Mouse (Mus musculus) limb, embryonic 15.5 days (tissue): ENCODE measurements around the gene Qrich2. TPM values are rescaled to one million over a fixed set of nuclear protein-coding genes. Genes with fewer than 3 reads are reported as not detected.
A peak's percentile ranks its signal among the peaks of the same experiment; 100 is the strongest.
"Not testable (repeated sequence)": the region's sequence is repeated elsewhere in the genome, so short reads cannot be mapped to it uniquely, and the experiment has no call there.

Experiments used
- ATAC-seq: fragments of 200-750 bp; cut with Nextera tagmentation; 2 replicates; pipeline ENCODE4 v1.8.0; 2017; ENCODE audit warnings: low read depth, moderate TSS enrichment; ENCODE audit not compliant: insufficient number of reproducible peaks, low FRiP score, low TSS enrichment
- H3K27ac ChIP-seq: fragments of 300-500 bp; sonication (generic); 2 replicates; pipeline ENCODE4 v1.5.1; 2015; ENCODE audit warnings: moderate library complexity, mild to moderate bottlenecking, inconsistent platforms
- H3K27me3 ChIP-seq: fragments of 300-500 bp; sonication (generic); 2 replicates; pipeline ENCODE4 v1.6.1; 2015; ENCODE audit warnings: inconsistent platforms
- H3K36me3 ChIP-seq: fragments of 300-500 bp; sonication (generic); 2 replicates; pipeline ENCODE4 v1.6.1; 2015; ENCODE audit warnings: inconsistent platforms
- H3K4me1 ChIP-seq: fragments of 300-500 bp; sonication (generic); 2 replicates; pipeline ENCODE4 v1.6.1; 2015; ENCODE audit warnings: inconsistent platforms
- H3K4me2 ChIP-seq: fragments of 300-500 bp; sonication (generic); 2 replicates; pipeline ENCODE4 v1.6.1; 2015; ENCODE audit warnings: mild to moderate bottlenecking, inconsistent platforms
- H3K4me3 ChIP-seq: fragments of 300-500 bp; sonication (generic); 2 replicates; pipeline ENCODE4 v1.5.1; 2015; ENCODE audit warnings: mild to moderate bottlenecking, inconsistent platforms
- H3K9ac ChIP-seq: fragments of 300-500 bp; sonication (generic); 2 replicates; pipeline ENCODE4 v1.6.1; 2015; ENCODE audit warnings: inconsistent platforms
- H3K9me3 ChIP-seq: fragments of 300-500 bp; sonication (generic); 2 replicates; pipeline ENCODE4 v1.6.1; 2016; ENCODE audit warnings: inconsistent platforms
- WGBS: fragments of 180-500 bp; shearing (Covaris S2); methylation state at CpG from one replicate; pipeline ENCODE4 v1.1.7; 2015; 5-methylcytosine and 5-hydroxymethylcytosine counted together
- polyA plus RNA-seq: library from polyadenylated mRNA; unstranded; fragments of >200 nt; fragmentation: Nextera tagmentation; extraction: Ambion mirVana; gene quantifications from 2 replicates; pipeline ENCODE4 v1.2.1, GENCODE M21; 2015

Gene Qrich2
- polyA plus RNA-seq, 1 experiment from 2014 or later, result 0.15 TPM

DNA sequence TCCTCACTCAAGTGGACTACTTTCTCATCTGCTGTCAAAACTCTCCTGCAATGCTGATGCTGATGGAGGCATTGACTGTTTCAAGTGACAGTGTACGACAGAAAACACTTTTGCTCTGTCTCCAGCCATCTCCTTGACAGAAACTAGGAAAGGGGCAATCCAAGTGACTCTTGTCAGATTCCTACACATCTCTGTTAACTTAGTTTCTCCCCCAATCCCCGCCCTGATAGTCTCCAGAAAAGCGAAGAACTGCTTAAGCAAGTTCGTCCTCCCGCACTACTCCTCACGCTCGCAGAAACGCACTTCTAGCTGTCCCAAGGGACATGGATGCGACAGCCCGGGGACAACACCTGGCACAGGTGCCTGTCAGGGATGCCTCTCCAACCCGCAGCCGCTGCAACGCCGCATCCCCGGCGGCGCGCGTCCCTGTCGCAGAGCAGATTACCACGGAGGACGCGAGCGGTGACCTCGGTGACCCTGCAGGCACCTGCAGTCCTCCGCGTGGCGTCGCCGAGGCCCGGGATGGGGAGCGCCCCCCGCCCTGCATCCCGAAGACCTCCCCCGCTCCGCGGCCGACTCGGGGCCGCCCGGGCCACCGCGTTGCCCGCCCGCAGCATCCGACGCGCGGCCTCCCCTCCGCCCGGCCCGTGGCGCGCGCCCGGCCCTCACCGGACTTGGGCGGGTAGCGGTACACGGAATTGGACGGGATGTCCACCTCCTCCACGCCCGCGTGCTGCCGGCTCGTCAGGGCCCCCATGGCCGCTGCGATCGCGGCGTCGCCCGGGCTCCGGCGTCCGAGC, 53.8 kb downstream of the Qrich2 start:
- H3K4me2 ChIP-seq, result peak overlapping the region; percentile 97
- H3K9ac ChIP-seq, result peak overlapping the region; percentile 76
- peak overlapping the region; percentile 74 for H3K4me3 ChIP-seq
- peak overlapping the region; percentile 50 for H3K27ac ChIP-seq
- H3K4me1 ChIP-seq, result peaks cover 26% of the 10 kb centered on the region
- no peaks in the 10 kb centered on the region for H3K9me3 ChIP-seq
- WGBS, result under 1% methylated on average over 76 of the region's 76 CpGs
- ATAC-seq, result no peak
- no peaks in the 10 kb centered on the region for H3K36me3 ChIP-seq
- H3K27me3 ChIP-seq, result no peaks in the 10 kb centered on the region

DNA sequence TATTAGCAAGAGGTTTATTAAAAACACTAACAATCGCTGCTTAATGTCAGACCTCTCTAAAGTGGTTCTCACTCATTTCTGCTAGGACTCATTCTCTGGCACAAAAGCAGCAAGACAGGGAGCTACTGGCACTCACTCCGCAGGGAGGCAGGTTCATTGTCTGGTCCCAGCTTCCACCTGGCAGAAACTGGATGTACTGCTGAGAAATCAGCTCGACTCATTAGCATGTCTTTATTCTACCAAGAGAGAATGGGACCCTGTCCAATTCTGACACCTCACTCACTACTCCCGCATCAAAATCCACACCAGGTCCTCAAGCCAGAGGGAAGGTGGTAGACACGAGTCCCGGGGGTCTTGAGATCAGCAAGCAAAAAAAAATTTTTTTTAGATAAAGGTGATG, 54.5 kb downstream of the Qrich2 start:
- Histone ChIP-seq H3K27ac (no peak overlapping the region), H3K4me1 (peaks cover 24% of the 10 kb centered on the region), H3K27me3 (no peaks in the 10 kb centered on the region), H3K9me3 (no peaks in the 10 kb centered on the region), H3K4me3 (peak overlapping the region; percentile 74), H3K9ac (no peak overlapping the region), H3K4me2 (peak overlapping the region; percentile 97), H3K36me3 (no peaks in the 10 kb centered on the region)
- ATAC-seq, result no peak
- 24% methylated on average over 6 of the region's 6 CpGs for WGBS

DNA sequence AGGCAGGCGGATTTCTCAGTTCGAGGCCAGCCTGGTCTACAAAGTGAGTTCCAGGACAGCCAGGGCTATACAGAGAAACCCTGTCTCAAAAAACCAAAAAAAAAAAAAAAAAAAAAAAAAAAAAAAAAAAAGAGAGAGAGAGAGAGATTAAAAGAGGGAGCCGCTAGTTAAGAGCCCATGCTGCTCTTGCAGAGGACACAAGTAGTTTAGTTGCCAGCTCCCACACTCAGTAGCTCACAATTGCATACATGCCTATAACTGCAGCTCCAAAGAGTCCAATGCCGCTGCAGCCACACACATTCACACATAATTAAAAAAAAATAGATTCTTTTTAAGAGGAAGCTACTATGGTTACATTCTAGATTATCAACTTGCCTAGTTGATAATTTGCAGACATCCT, 55.6 kb downstream of the Qrich2 start:
- H3K27me3 ChIP-seq, H3K4me2 ChIP-seq, H3K27ac ChIP-seq, H3K4me3 ChIP-seq, H3K36me3 ChIP-seq, H3K9ac ChIP-seq, ATAC-seq, H3K9me3 ChIP-seq: not testable (repeated sequence)
- WGBS, result 88% methylated on average over 4 of the region's 4 CpGs
- peaks cover 19% of the 10 kb centered on the region for H3K4me1 ChIP-seq

DNA sequence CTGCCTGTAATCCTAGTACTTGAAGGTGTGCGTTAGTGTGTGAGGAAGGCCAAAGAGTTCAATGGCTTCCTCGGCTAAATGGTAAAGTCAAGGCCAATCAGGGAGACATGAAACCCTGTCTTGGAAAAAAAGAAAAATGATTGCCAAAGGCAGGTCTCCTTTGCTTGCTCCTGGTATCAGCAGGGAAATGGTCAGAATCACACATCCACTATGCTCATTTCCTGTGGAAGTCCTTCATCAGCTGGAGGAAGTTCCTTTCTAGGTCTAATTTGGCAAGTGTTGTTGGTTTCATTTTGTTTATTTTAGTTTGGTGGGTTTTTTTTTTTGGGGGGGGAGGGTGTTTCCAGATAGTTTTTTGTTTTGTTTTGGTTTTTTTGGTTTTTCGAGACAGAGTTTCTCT, 57.0 kb downstream of the Qrich2 start:
- no peak for ATAC-seq
- no peaks in the 10 kb centered on the region for H3K27me3 ChIP-seq
- no peak overlapping the region for H3K9ac ChIP-seq
- no peak overlapping the region for H3K4me2 ChIP-seq
- no peak overlapping the region for H3K27ac ChIP-seq
- no peaks in the 10 kb centered on the region for H3K36me3 ChIP-seq
- no peaks in the 10 kb centered on the region for H3K9me3 ChIP-seq
- H3K4me1 ChIP-seq, result peaks cover 19% of the 10 kb centered on the region
- H3K4me3 ChIP-seq, result no peak overlapping the region
- 93% methylated on average over 3 of the region's 3 CpGs for WGBS

DNA sequence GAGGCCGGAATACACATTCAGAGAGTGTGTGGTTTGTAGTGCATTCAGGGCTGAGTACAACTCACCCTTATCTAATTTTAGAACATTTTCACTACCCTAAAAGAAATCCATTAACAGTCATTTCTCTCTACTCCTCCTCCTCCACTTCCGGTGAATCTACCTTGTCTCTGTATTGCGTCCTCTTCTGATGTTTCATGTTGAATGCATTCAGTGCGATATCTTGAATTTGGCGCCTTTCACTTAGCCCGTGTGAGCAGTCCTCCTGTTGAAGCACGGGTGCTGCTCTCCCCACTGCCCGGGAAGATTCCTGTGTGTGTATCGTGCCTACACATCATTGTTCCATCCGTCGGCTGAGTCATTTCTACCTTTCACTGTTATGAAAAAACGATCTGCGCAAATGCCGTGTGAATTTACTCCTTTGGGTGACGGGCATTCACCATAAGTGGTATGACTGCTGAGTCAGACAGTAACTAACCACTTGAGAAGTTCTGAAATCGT, 59.8 kb downstream of the Qrich2 start:
- no peaks in the 10 kb centered on the region for H3K4me1 ChIP-seq
- H3K9me3 ChIP-seq, result no peaks in the 10 kb centered on the region
- 92% methylated on average over 16 of the region's 16 CpGs for WGBS
- ATAC-seq, result no peak
- no peak overlapping the region for H3K9ac ChIP-seq
- no peak overlapping the region for H3K27ac ChIP-seq
- no peak overlapping the region for H3K4me3 ChIP-seq
- H3K27me3 ChIP-seq, result no peaks in the 10 kb centered on the region
- H3K36me3 ChIP-seq, result 0 out of 2 replicates have a peak, but pooled peaks cover 3% of the 10 kb centered on the region
- H3K4me2 ChIP-seq, result no peak overlapping the region

DNA sequence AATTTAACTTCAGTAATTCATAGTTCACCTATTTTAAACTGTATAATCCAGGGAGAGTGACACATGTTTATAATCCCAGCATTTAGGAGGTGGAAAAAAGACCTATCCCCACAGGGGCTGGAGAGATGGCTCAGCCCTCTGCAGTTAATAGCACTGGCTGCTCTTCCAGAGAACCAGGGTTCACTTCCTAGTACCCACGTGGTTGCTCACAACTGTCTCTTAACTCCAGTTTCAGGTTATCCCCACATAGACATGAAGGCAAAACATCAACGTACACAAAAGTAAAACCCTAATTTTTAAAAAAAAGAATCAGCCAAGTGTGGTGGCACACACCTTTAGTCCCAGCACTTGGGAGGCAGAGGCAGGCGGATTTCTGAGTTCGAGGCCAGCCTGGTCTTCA, 60.4 kb downstream of the Qrich2 start:
- Histone ChIP-seq H3K9ac (no peak overlapping the region), H3K4me1 (no peaks in the 10 kb centered on the region), H3K9me3 (no peaks in the 10 kb centered on the region), H3K27me3 (no peaks in the 10 kb centered on the region), H3K27ac (no peak overlapping the region), H3K36me3 (0 out of 2 replicates have a peak, but pooled peaks cover 3% of the 10 kb centered on the region), H3K4me3 (no peak overlapping the region), H3K4me2 (no peak overlapping the region)
- ATAC-seq, result no peak
- WGBS, result 88% methylated on average over 4 of the region's 4 CpGs

DNA sequence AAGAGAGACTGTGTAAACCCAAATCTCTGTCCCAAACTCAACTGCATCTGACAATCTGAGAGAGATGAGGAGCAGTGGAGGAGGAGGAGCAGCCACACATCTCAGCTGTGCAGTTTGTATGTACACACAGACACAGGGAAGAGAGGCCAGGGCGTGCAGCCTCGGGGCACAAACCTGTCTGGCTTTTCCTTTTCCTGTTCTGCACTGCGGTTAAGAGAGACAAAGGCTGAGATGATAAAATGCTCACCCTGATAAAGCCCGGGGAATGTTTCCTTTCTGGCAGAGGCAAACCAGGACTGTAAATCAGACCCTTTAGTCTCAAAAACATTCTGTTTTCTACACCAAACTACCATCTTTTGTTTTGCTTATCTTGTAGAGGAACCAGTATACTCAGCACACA, 65.5 kb downstream of the Qrich2 start:
- H3K4me2 ChIP-seq, result no peak overlapping the region
- H3K4me3 ChIP-seq, result no peak overlapping the region
- H3K4me1 ChIP-seq, result no peaks in the 10 kb centered on the region
- H3K27me3 ChIP-seq, result no peaks in the 10 kb centered on the region
- H3K9ac ChIP-seq, result no peak overlapping the region
- H3K27ac ChIP-seq, result no peak overlapping the region
- H3K36me3 ChIP-seq, result 0 out of 2 replicates have a peak, but pooled peaks cover 9% of the 10 kb centered on the region
- WGBS, result 55% methylated on average over 4 of the region's 4 CpGs
- no peak for ATAC-seq
- H3K9me3 ChIP-seq, result no peaks in the 10 kb centered on the region

DNA sequence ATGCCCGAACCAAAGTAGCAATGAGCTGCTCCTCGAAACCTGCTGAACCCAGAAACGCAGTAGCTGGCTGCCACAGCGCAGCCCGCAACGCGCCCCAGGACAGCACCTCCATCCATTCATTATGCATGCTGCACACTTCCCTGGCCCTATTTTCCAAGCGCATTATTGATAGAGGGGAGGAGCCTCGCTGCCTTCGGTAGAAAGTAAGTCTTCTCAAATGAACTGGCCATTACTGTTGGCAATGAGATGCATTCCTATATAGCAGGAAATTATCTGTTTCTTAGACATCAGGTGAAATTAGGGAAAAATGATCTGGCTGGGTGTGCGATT, 67.7 kb downstream of the Qrich2 start:
- Histone ChIP-seq H3K4me3 (no peak overlapping the region), H3K4me2 (no peak overlapping the region), H3K27me3 (no peaks in the 10 kb centered on the region), H3K4me1 (no peaks in the 10 kb centered on the region), H3K9me3 (no peaks in the 10 kb centered on the region), H3K27ac (no peak overlapping the region), H3K9ac (no peak overlapping the region), H3K36me3 (0 out of 2 replicates have a peak, but pooled peaks cover 11% of the 10 kb centered on the region)
- ATAC-seq, result no peak
- WGBS, result 86% methylated on average over 11 of the region's 11 CpGs

DNA sequence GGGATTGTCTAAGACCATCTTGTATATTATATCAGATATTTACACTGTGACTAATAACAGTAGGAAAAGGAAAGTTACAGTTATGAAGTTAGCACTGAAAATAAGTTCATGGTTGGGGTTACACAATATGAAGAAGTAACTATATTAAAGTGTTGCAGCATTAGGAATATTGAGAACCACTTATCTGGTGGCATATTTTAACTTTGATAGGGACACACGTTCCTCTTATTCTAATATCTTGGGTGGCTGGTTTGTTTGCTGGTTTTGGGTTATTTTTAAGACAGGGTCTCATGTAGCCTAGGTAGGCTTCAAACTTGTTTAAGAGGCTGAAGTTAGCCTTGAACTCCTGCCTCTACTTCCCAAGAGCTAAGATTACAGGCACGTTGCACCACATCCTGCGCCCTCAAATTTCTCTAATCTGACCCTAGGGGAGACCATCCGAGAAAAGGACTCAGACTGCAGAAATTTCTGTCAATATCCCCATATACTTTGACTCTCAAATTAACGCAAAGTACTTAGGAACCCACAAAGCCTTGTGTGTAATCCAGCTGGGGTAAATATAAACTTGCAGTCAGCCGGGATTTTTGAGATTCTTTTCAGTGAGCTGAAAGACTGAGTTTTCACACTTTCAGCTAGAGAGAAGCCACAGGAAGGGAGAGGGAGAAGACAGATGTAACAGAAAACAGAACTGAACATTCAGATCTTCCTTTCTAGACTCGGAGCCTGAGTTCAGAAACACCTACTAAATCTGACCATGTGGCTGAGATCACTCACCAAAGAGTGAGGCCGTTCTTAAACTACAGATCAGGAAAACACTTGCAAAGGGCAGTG, 68.3 kb downstream of the Qrich2 start:
- H3K4me3 ChIP-seq, result no peak overlapping the region
- no peak overlapping the region for H3K27ac ChIP-seq
- no peak overlapping the region for H3K9ac ChIP-seq
- H3K4me1 ChIP-seq, result no peaks in the 10 kb centered on the region
- no peak overlapping the region for H3K4me2 ChIP-seq
- WGBS, result 65% methylated on average over 8 of the region's 8 CpGs
- no peaks in the 10 kb centered on the region for H3K27me3 ChIP-seq
- H3K36me3 ChIP-seq, result 0 out of 2 replicates have a peak, but pooled peaks cover 8% of the 10 kb centered on the region
- no peaks in the 10 kb centered on the region for H3K9me3 ChIP-seq
- ATAC-seq, result no peak

DNA sequence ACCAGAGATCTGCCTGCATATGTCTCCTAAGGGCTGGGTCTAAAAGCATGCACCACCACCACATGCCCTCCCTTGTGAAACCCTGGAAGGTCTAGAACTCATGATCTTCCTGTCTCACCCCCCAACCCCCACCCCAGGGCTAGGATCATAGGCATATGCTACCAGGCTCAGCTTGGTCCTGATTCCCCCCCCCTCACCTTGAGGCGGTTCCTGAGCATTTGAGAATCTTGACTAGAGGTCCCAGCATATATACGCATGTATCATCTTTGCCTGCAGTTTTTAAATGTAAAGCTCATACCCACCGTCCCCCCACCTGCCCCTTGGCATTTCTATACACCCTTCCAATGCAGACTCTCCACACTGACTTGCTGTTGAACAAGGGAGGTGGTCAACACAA, 69.1 kb downstream of the Qrich2 start:
- Histone ChIP-seq H3K4me1 (no peaks in the 10 kb centered on the region), H3K9ac (no peak overlapping the region), H3K27ac (no peak overlapping the region), H3K4me2 (no peak overlapping the region), H3K9me3 (no peaks in the 10 kb centered on the region), H3K36me3 (0 out of 2 replicates have a peak, but pooled peaks cover 8% of the 10 kb centered on the region), H3K4me3 (no peak overlapping the region), H3K27me3 (no peaks in the 10 kb centered on the region)
- 96% methylated on average over 3 of the region's 3 CpGs for WGBS
- ATAC-seq, result no peak

DNA sequence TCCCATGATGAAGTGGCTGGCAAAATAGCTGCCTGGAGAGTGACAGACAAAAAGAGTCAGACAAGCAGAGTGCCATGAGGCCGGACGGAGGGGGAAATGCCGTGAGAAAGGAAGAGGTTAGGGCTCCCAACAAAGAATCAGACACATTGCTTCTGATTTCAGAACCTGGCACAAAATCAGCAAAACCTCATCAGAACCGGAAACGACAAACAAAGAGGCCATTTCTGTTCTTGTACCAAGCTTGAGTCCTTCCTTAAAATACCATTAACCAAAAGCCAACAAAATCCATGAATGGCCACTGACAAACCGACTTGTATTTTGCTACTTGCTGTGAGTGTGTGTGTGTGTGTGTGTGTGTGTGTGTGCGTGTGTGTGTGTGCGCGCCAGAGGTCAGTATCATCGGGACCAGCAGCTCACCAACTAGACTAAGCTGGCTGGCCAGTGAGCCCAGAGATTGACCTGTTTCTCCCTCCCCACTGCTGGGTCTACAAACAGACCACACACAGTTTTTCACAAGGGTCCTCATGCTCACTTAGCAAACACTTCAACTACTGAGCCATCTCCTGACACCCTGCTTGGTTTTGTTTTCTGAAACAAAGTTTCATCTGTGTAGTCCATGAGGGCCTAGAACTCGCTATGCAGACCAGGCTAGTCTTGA, 69.6 kb downstream of the Qrich2 start:
- Histone ChIP-seq H3K4me1 (no peaks in the 10 kb centered on the region), H3K9ac (no peak overlapping the region), H3K27me3 (no peaks in the 10 kb centered on the region), H3K27ac (no peak overlapping the region), H3K4me2 (no peak overlapping the region), H3K9me3 (no peaks in the 10 kb centered on the region), H3K36me3 (0 out of 2 replicates have a peak, but pooled peaks cover 8% of the 10 kb centered on the region), H3K4me3 (no peak overlapping the region)
- no peak for ATAC-seq
- WGBS, result 82% methylated on average over 11 of the region's 11 CpGs
